Mouse (Mus musculus) forebrain, embryonic 14.5 days (tissue): ENCODE measurements at regions not wholly inside any gene's neighbourhood (a gene's known extent, or its start where the extent isn't known, plus 50 kb on each side); places are given as distances from the start of the nearest gene placed in this dataset.

ENCODE experiments used
- ATAC-seq: fragments of 200-750 bp; cut with Nextera tagmentation; 2 replicates; pipeline ENCODE4 v1.8.0; 2017; ENCODE audit warnings: mild to moderate bottlenecking, moderate library complexity
- DNase-seq: peaks from one replicate; pipeline ENCODE4 v3.0.0-alpha.2; 2015; ENCODE audit warnings: low spot score
- H3K27ac ChIP-seq: fragments of 300-500 bp; sonication (generic); 2 replicates; pipeline ENCODE4 v1.5.1; 2014; ENCODE audit warnings: low read depth, mild to moderate bottlenecking, control low read depth, low read length, moderate library complexity
- H3K27me3 ChIP-seq: fragments of 300-500 bp; sonication (generic); replicated peaks from 2 replicates; pipeline ENCODE4 v1.6.1; 2014; ENCODE audit warnings: low read length, control low read depth, mixed read lengths; ENCODE audit not compliant: control insufficient read depth, insufficient read depth
- H3K36me3 ChIP-seq: fragments of 300-500 bp; sonication (generic); 2 replicates; pipeline ENCODE4 v1.6.1; 2014; ENCODE audit warnings: low read length, control low read depth; ENCODE audit not compliant: control insufficient read depth, insufficient read depth
- H3K4me1 ChIP-seq: fragments of 300-500 bp; sonication (generic); 2 replicates; pipeline ENCODE4 v1.6.1; 2014; ENCODE audit warnings: antibody characterized with exemption, low read length, control low read depth; ENCODE audit not compliant: control insufficient read depth, insufficient read depth
- H3K4me2 ChIP-seq: fragments of 300-500 bp; sonication (generic); 2 replicates; pipeline ENCODE4 v1.6.1; 2014; ENCODE audit warnings: mild to moderate bottlenecking, control low read depth, low read length
- H3K4me3 ChIP-seq: fragments of 300-500 bp; sonication (generic); 2 replicates; pipeline ENCODE4 v1.5.1; 2014; ENCODE audit warnings: low read depth, low read length, control low read depth
- H3K9ac ChIP-seq: fragments of 300-500 bp; sonication (generic); 2 replicates; pipeline ENCODE4 v1.6.1; 2014; ENCODE audit warnings: mild to moderate bottlenecking, low read length, control low read depth, moderate library complexity
- H3K9me3 ChIP-seq: fragments of 300-500 bp; sonication (generic); replicated peaks from 2 replicates; pipeline ENCODE4 v1.6.1; 2016; ENCODE audit warnings: low read length, control low read depth, mixed read lengths; ENCODE audit not compliant: control insufficient read depth
- WGBS: fragments of 180-500 bp; shearing (Covaris S2); extraction: QIAGEN DNeasy Blood & Tissue Kit; methylation state at CpG from one replicate; pipeline ENCODE4 v1.1.7; 2014; 5-methylcytosine and 5-hydroxymethylcytosine counted together

DNA sequence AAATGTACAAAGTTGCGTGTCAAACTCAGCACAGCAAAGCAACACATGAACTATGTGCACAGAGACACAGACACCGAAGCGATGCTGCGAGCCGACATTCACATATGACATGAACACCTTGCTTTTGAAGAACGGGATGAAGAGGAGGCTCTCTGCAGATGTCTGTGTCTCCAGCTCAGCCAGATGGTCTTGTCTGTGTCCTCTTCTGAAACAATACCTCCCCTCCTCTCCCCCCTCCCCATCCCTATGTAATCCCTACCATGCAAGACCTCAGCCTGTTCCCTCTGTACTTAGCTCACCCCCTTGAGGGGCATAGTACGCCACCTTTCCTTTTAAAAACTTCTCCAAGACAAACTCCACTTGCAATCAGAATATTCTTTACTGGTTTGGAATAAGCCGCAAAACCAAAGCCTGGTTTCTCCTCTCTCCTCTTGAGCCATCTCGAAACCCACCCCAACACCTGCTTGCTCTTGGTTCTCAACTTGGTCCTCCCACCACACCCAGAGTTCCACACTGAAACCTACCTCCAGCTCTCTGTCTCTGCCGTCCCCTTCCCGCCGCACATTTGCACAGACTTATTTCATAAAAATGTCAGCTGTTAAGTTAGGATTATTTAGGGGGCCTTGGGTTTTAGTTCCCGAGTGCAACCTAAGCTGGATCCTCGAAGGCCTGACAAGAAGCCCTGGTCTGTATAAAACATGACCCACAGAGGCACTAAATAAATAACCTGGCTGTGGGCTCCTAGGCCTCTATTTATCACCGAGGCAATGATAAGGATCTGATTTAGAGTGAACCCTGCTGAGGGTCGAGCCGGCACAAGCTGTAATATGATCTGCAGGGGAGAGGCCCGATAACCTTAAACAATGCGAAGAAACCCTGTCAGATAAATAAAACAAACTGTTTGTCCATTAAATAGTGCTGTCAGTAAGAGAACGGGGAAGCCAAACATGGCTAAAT lies 327.1 kb upstream of the Sall1 start:
- Histone ChIP-seq H3K4me3 (no peak overlapping the region), H3K36me3 (no peaks in the 10 kb centered on the region), H3K4me2 (no peak overlapping the region), H3K9ac (no peak overlapping the region), H3K4me1 (no peaks in the 10 kb centered on the region), H3K9me3 (no peaks in the 10 kb centered on the region), H3K27me3 (no peaks in the 10 kb centered on the region), H3K27ac (no peak overlapping the region)
- no peak for ATAC-seq
- WGBS, result 67% methylated on average over 20 of the region's 20 CpGs
- no peak for DNase-seq

DNA sequence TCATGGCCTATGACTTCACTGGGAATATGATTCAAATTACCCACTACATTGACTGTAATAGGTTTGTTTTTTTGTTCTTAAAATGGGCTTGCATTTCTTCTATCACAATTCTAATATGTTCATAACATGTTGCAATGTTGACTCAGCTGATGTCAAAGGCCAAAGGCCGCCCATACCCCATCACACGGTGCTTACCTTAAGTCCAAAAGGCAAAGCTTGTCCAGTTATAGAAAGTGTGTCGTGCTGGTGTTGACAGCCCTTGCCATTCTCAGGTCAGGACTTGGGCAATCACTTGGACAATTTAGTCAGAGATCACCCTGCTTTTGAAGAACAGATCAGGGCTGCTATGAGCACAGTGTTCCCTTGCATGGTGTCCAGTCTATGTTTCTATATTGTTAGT lies 321.5 kb upstream of the Sall1 start:
- no peak for ATAC-seq
- H3K36me3 ChIP-seq, result no peaks in the 10 kb centered on the region
- H3K4me2 ChIP-seq, result no peak overlapping the region
- no peaks in the 10 kb centered on the region for H3K4me1 ChIP-seq
- no peak for DNase-seq
- H3K27me3 ChIP-seq, result no peaks in the 10 kb centered on the region
- H3K9me3 ChIP-seq, result no peaks in the 10 kb centered on the region
- no peak overlapping the region for H3K9ac ChIP-seq
- WGBS, result 95% methylated on average over 3 of the region's 3 CpGs
- H3K4me3 ChIP-seq, result no peak overlapping the region
- no peak overlapping the region for H3K27ac ChIP-seq

DNA sequence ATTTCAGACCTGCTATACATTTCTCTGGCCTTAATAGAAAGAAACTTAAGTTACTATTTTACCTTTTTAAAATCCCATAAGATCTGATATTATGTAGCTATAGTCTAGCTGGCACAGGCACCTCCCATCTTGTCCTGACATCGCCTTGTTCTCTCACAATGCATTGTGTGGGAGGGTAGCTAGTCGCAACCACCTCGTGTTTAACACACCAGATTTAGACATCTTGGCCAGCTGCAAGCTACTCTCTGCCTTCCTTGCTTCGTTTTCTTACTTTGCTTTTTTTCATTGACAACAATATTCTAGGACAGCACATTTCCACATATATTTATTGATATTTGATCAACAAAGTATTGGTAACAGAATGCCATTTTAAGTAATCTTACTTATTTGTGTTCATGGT lies 314.4 kb upstream of the Sall1 start:
- ATAC-seq (no peak), DNase-seq (no peak)
- no peak overlapping the region for H3K4me3 ChIP-seq
- no peak overlapping the region for H3K27ac ChIP-seq
- H3K9ac ChIP-seq, result no peak overlapping the region
- H3K27me3 ChIP-seq, result no peaks in the 10 kb centered on the region
- H3K36me3 ChIP-seq, result no peaks in the 10 kb centered on the region
- no peak overlapping the region for H3K4me2 ChIP-seq
- H3K9me3 ChIP-seq, result no peaks in the 10 kb centered on the region
- no peaks in the 10 kb centered on the region for H3K4me1 ChIP-seq
- 81% methylated on average over 4 of the region's 4 CpGs for WGBS

DNA sequence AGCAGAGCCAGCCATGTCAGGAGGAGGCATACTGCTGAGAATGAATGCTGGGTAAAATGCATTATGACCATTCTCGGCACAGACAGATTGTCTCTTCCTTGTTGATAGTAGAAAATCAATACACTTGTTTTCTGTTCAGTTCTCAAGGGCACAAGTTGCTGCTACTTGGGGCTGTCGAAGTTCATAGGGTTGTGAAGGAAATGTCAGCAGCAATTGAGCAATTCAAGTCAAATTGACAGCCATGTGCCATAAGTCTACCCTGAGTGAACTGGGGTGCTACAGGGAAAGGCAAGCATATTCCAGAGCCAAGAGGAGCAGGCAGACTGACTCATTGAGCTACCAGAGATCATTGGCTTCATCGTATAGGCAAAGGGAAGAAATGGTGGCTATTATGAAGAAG lies 301.6 kb upstream of the Sall1 start:
- Histone ChIP-seq H3K27ac (no peak overlapping the region), H3K4me1 (no peaks in the 10 kb centered on the region), H3K9ac (no peak overlapping the region), H3K27me3 (no peaks in the 10 kb centered on the region), H3K36me3 (no peaks in the 10 kb centered on the region), H3K9me3 (no peaks in the 10 kb centered on the region), H3K4me3 (no peak overlapping the region), H3K4me2 (no peak overlapping the region)
- ATAC-seq, result no peak
- no peak for DNase-seq
- 86% methylated on average over 3 of the region's 3 CpGs for WGBS

DNA sequence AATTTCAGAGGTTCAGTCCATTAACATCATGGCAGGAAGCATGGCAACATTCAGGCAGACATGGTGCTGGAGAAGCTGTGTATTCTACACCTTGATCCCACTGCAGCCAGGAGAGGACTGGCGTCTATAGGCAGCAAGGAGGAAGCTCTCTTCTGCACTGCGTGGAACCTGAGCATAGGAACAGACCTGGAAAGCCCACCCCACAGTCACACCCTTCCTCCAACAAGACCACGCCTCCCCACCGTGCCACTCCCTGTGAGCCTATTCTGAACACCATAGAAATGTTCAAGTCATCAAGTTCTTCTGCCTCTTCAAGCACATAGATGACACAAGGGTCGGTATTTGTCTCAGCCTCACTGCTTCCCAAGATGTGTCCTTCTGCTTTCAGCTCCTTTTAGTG lies 297.7 kb upstream of the Sall1 start:
- H3K27ac ChIP-seq, result no peak overlapping the region
- no peaks in the 10 kb centered on the region for H3K4me1 ChIP-seq
- H3K4me2 ChIP-seq, result no peak overlapping the region
- DNase-seq (no peak), ATAC-seq (no peak)
- H3K36me3 ChIP-seq, result no peaks in the 10 kb centered on the region
- H3K4me3 ChIP-seq, result no peak overlapping the region
- no peaks in the 10 kb centered on the region for H3K27me3 ChIP-seq
- H3K9ac ChIP-seq, result no peak overlapping the region
- WGBS, result 91% methylated on average over 5 of the region's 5 CpGs
- H3K9me3 ChIP-seq, result no peaks in the 10 kb centered on the region

DNA sequence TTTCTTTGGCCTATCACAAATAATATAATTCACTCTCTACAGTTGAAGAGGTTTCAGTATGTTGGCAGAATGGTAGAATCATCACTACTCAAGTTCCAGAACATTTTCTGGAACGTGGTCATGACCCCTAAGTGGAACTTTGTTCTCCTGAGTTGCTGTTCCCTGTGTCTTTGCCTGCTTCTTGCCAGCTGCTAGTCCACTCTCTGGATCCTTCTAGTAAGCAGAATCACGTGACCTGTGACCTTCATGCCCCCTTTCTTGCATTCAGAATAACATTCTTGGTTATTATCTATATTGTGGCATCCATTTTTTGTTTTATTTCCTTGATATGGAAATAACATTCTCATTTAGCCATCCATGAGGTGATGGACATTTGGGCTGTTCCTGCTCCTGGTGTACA lies 291.5 kb upstream of the Sall1 start:
- H3K4me2 ChIP-seq, result no peak overlapping the region
- no peaks in the 10 kb centered on the region for H3K4me1 ChIP-seq
- 82% methylated on average over 2 of the region's 2 CpGs for WGBS
- no peaks in the 10 kb centered on the region for H3K27me3 ChIP-seq
- no peak overlapping the region for H3K27ac ChIP-seq
- H3K9ac ChIP-seq, result no peak overlapping the region
- H3K4me3 ChIP-seq, result no peak overlapping the region
- ATAC-seq (no peak), DNase-seq (no peak)
- no peaks in the 10 kb centered on the region for H3K9me3 ChIP-seq
- no peaks in the 10 kb centered on the region for H3K36me3 ChIP-seq

DNA sequence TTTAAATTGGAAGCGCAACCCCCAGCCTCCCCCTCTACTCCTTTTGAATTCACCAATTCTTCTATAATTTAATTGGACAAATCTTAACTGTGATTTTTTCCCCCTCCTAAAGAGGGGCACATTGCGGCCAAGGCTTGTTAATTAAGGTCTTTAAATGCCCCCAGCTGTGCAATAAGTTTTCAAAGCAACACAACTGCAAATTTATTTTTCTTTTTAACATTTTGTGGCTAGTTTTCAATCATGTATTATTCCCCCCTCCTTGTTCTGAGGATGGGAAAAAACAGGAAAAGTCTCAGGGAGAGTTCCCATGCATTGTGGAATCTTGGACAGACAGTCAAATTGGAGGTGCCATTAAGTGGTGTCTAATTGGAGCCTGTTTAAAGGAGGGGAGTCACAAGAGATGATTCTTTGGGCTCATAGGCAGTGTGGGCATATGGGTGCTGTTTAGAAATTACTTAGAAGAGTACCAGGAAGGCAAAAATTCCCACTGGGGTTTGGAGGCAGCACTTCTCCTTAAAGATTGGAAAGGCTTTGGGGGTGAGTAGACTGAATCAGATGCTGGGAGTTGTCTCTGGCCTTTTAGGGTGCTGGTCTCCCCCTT lies 281.9 kb upstream of the Sall1 start:
- no peak overlapping the region for H3K4me2 ChIP-seq
- WGBS, result 10% methylated on average over 2 of the region's 2 CpGs
- DNase-seq, result peak; percentile 82
- peak overlapping the region; percentile 69 for H3K27ac ChIP-seq
- H3K4me3 ChIP-seq, result no peak overlapping the region
- H3K4me1 ChIP-seq, result peaks cover 20% of the 10 kb centered on the region; the same call in 1 of the 2 replicates
- H3K9ac ChIP-seq, result no peak overlapping the region
- peak; percentile 45 for ATAC-seq
- H3K9me3 ChIP-seq, result no peaks in the 10 kb centered on the region
- no peaks in the 10 kb centered on the region for H3K36me3 ChIP-seq
- H3K27me3 ChIP-seq, result no peaks in the 10 kb centered on the region

DNA sequence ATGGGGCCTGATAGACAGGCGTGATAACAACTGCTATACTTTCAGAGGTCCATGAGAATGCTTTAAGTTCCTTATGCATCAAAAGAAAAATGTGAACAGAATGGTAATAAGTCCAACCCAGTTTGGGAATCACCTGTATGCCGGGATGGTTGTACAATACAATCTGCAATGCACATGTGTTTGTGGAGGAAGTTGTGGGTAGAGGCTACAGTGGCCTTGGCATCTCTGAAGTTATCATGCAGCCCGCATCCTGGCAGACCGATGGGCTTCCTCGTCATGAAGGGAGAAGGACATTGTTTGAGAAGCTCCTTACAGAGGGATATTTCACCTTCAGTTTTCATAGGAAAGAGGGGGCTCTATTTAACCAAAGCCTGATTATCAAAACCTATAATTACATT lies 281.3 kb upstream of the Sall1 start:
- no peaks in the 10 kb centered on the region for H3K36me3 ChIP-seq
- H3K4me2 ChIP-seq, result peak overlapping the region; percentile 1; the same call in 1 of the 2 replicates
- ATAC-seq (peak; percentile 42), DNase-seq (peak; percentile 59)
- H3K27ac ChIP-seq, result peak overlapping the region; percentile 69
- no peaks in the 10 kb centered on the region for H3K9me3 ChIP-seq
- H3K4me3 ChIP-seq, result no peak overlapping the region
- H3K27me3 ChIP-seq, result no peaks in the 10 kb centered on the region
- 7% methylated on average over 5 of the region's 5 CpGs for WGBS
- H3K9ac ChIP-seq, result no peak overlapping the region
- H3K4me1 ChIP-seq, result peaks cover 20% of the 10 kb centered on the region; the same call in 1 of the 2 replicates
